Mouse (Mus musculus) gastrocnemius, postnatal 4 days (tissue): Measurements from ENCODE around the gene Pdss2. TPM values are rescaled to one million over a fixed set of nuclear protein-coding genes. Genes with fewer than 3 reads are reported as not detected.

Experiments
- total RNA-seq, 2 experiments: library from RNA; stranded (reverse); gene quantifications; 2 replicates each; pipeline ENCODE4 v1.2.3; 2021

The Pdss2 gene
- total RNA-seq, 2 experiments from 2014 or later = 17.6 to 20.5 TPM

Other genes starting within 250 kb of the Pdss2 start
- gene Sobp, start 47.0 kb upstream of the Pdss2 start, total RNA-seq = 10 to 100 TPM; 21.5 to 25.4 TPM
- gene 9030612E09Rik, start 46.8 kb upstream of the Pdss2 start, total RNA-seq = 1 to 10 TPM; 1.9 to 2.4 TPM